Mouse (Mus musculus): ENCODE measurements around the gene D230025D16Rik. TPM values are rescaled to one million over a fixed set of nuclear protein-coding genes. Genes with fewer than 3 reads are reported as not detected.

The D230025D16Rik gene
- polyA plus RNA-seq, 1 experiment: 24.7 TPM

- TF ChIP-seq POLR2A (IDR thresholded peaks at IDR 0.05; ENCODE audit: low read depth, low read length) (no peak), CTCF (IDR thresholded peaks at IDR 0.05; ENCODE audit: borderline replicate concordance, insufficient read depth, low read length) (no peak)
- Histone ChIP-seq H3K4me3 (ENCODE audit: insufficient read depth, low read length) (no peak overlapping the region), H3K27ac (ENCODE audit: insufficient read depth, low read length) (no peak overlapping the region), H3K4me1 (ENCODE audit: control insufficient read depth, insufficient read depth, low read length) (no peaks in the 10 kb centered on the region)
Measured at GRCm38 (mm10) chr8:105257318-105258114, 32.6 kb downstream of the D230025D16Rik start.

DNA sequence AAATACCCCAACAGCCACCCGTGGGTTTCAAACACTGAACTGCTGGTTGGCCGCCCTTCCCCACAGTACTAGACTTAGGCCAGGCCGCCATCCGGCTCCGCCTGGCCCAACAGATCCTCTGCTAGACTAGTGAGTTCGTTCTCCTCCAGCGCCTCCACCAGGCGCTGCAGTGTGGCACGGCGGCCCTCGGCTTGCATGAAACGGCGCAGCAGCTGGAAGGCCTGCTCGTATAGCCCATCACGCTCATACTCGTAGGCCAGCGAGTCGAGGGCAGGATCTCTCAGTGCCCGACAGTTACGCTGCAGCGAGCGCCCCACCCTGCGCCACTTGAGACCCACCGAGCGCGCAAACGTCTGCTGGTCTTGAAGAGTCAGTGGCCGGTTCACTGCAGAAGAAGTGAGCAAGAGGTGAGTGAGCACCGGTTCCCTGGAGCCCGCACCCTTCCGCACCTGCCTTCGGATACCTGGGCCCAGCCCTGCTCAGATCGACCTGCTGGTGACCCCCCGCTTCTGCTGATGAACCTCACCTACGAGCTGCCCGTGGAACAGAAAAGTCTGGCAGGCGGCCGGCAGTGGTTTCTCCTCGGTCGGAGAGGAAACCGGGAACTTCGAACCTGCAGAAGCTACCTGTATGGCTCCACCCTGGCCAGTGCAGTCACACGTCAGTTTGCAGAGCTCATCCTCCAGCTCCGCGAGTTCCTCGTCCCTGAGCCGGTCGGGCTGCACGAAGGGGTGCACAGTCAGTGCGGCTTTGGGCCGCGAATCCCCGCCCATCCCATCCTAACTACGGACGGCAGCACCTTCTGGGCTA is 34.2 kb downstream of the D230025D16Rik start:
- Histone ChIP-seq H3K27ac (ENCODE audit: insufficient read depth, low read length) (no peak overlapping the region), H3K4me1 (ENCODE audit: control insufficient read depth, insufficient read depth, low read length) (no peaks in the 10 kb centered on the region), H3K4me3 (ENCODE audit: insufficient read depth, low read length) (no peak overlapping the region)
- TF ChIP-seq POLR2A (IDR thresholded peaks at IDR 0.05; ENCODE audit: low read depth, low read length) (no peak), CTCF (IDR thresholded peaks at IDR 0.05; ENCODE audit: borderline replicate concordance, insufficient read depth, low read length) (no peak)

DNA sequence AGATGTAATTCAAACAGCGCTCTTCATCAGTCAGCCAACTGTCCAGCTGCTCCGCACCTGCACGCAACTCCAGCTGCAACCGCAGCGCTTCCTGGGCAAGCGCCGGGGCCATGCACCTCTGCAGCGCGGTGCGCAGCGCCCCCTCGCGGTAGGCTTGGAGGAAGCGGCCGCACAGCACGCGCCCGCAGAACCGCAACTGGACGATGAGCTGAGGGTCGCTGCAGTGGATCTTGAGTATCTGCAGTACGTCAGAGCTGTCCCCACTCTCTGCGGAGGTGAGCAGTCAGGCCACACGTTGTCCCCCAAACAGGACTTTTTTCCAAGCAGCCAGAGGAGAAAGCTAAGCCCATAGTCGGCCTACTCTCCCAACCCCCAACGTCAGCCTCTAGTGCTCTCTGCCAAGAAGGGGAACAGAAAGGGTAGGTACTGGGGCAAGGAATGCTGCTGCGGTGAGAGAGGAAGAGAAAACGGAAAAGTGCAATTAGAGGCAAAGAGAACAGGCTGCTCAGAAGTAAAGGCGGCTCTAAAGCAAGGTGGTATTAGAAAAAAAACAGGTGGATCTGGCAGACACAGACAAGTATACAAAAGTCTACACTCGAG is 34.9 kb downstream of the D230025D16Rik start:
- TF ChIP-seq CTCF (IDR thresholded peaks at IDR 0.05; ENCODE audit: borderline replicate concordance, insufficient read depth, low read length) (peak; percentile 93), POLR2A (IDR thresholded peaks at IDR 0.05; ENCODE audit: low read depth, low read length) (no peak)
- Histone ChIP-seq H3K4me1 (ENCODE audit: control insufficient read depth, insufficient read depth, low read length) (no peaks in the 10 kb centered on the region), H3K4me3 (ENCODE audit: insufficient read depth, low read length) (no peak overlapping the region), H3K27ac (ENCODE audit: insufficient read depth, low read length) (no peak overlapping the region)

GRCm38 (mm10) chr8:105260371-105261099 is 35.6 kb downstream of the D230025D16Rik start:
- no peak for TF ChIP-seq CTCF (IDR thresholded peaks at IDR 0.05; ENCODE audit: borderline replicate concordance, insufficient read depth, low read length)
- TF ChIP-seq POLR2A (IDR thresholded peaks at IDR 0.05; ENCODE audit: low read depth, low read length): no peak
- no peak overlapping the region for H3K4me3 ChIP-seq (ENCODE audit: insufficient read depth, low read length)

GRCm38 (mm10) chr8:105261326-105261980 is 36.5 kb downstream of the D230025D16Rik start:
- H3K27ac ChIP-seq (ENCODE audit: insufficient read depth, low read length): no peak overlapping the region
- H3K4me1 ChIP-seq (ENCODE audit: control insufficient read depth, insufficient read depth, low read length): no peaks in the 10 kb centered on the region
- TF ChIP-seq POLR2A (IDR thresholded peaks at IDR 0.05; ENCODE audit: low read depth, low read length) (no peak), CTCF (IDR thresholded peaks at IDR 0.05; ENCODE audit: borderline replicate concordance, insufficient read depth, low read length) (no peak)
- H3K4me3 ChIP-seq (ENCODE audit: insufficient read depth, low read length): no peak overlapping the region

More at GRCm38 (mm10) chr8:105260371-105261099, 35.6 kb downstream of the D230025D16Rik start:
- no peaks in the 10 kb centered on the region for H3K4me1 ChIP-seq (ENCODE audit: control insufficient read depth, insufficient read depth, low read length)
- H3K27ac ChIP-seq (ENCODE audit: insufficient read depth, low read length): no peak overlapping the region

GRCm38 (mm10) chr8:105263244-105263912 is 38.4 kb downstream of the D230025D16Rik start:
- no peak overlapping the region for H3K27ac ChIP-seq (ENCODE audit: insufficient read depth, low read length)
- H3K4me3 ChIP-seq (ENCODE audit: insufficient read depth, low read length): peak overlapping the region; percentile 69; the same call in 1 of the 2 replicates
- H3K4me1 ChIP-seq (ENCODE audit: control insufficient read depth, insufficient read depth, low read length): no peaks in the 10 kb centered on the region
- no peak for TF ChIP-seq POLR2A (IDR thresholded peaks at IDR 0.05; ENCODE audit: low read depth, low read length)
- peak; percentile 6; the same call in 1 of the 2 replicates for TF ChIP-seq CTCF (IDR thresholded peaks at IDR 0.05; ENCODE audit: borderline replicate concordance, insufficient read depth, low read length)

DNA sequence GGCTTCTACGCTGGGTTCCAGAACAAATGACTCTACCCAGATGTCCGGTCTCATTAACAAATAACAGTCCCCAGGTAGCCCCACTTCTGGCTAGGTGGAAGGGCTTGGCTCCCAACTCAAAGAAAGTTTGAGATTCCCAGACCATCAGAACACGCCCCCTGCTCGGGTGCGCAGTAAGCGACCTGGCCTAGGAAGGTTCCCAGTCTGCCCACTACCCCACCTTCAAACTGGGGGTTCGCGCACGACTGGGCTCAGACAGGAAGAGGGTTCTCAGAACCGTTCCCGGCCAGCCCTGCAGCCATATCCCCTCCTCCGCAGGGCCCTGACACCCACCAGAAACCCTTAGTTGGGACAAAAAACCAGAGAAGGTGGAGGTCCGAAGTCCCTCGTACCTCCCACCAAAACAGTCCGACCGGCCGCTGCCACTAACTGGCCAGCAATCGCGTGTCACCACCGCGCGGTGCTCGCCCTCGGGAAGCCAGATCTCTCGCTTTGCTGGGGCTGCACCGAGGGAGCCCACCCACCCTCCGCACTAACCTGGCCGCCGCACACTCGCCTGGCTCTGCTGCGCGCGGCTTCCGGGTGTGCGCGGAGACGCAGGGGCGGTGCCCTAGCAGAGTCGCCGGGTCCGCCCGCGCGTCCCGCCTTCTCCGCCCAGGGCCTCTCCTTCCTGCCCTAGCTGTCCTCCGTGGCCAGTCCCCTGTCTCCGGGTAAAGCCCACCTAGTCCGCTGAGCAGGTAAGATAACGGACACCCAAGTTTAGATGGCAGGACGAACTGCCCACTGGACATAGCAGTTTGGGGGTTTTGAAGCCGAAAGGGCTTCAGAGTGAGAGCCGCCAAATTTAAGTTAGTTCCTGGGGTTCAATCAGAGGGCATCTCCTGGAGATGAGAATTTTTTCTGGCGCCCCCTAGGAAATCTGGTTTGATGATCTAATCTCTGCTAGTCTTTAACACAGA is 39.4 kb downstream of the D230025D16Rik start, which contains the start of the genes Tradd and Fbxl8:
TSS of gene Tradd (minus strand) at position 586 of the 959 bp plus-strand sequence.
TSS of gene Fbxl8 (plus strand) at position 625 of the 959 bp plus-strand sequence.
- H3K27ac ChIP-seq (ENCODE audit: insufficient read depth, low read length): peak within 1 kb of the TSS; percentile 34; the same call in 1 of the 2 replicates
- peak; percentile 83 for TF ChIP-seq POLR2A (IDR thresholded peaks at IDR 0.05; ENCODE audit: low read depth, low read length)
- TF ChIP-seq CTCF (IDR thresholded peaks at IDR 0.05; ENCODE audit: borderline replicate concordance, insufficient read depth, low read length): no peak
- peak within 1 kb of the TSS; percentile 69 for H3K4me3 ChIP-seq (ENCODE audit: insufficient read depth, low read length)
- H3K4me1 ChIP-seq (ENCODE audit: control insufficient read depth, insufficient read depth, low read length): no peaks in the 10 kb centered on the region

Data from embryonic fibroblast, embryonic 13.5 days (primary cell).